Mouse (Mus musculus) naive thymus-derived CD4-positive, alpha-beta T cell, adult 2 months (primary cell): Measurements from ENCODE around the gene Olfr667.
"Not testable (repeated sequence)": the region's sequence is repeated elsewhere in the genome, so short reads cannot be mapped to it uniquely, and the experiment has no call there.

Source experiments
- DNase-seq: peaks from one replicate; pipeline ENCODE4 v3.0.0-alpha.2; 2011; ENCODE audit warnings: low read depth

The Olfr667 gene

DNA sequence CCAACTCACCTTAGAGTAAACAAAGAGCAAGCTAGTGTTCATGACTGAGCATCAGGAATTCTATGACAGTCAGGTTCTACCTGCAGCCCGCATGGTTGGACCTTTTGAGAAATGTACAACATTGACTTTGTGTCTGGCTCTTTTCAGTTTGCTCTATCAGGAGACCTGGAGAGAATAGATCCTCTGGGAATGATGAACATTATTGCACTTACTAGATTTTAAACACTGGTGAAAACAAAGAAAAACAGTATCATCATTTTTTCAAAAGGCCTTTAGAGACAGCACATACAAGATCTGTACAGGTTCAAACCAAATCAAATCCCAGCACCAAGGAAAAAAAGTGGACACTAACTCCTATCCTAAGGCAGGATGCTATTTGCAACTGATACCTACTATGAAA, at the start of gene Olfr667:
Gene Olfr667 (minus strand): TSS at position 101 of the 400 bp plus-strand sequence.
- DNase-seq = no peak

DNA sequence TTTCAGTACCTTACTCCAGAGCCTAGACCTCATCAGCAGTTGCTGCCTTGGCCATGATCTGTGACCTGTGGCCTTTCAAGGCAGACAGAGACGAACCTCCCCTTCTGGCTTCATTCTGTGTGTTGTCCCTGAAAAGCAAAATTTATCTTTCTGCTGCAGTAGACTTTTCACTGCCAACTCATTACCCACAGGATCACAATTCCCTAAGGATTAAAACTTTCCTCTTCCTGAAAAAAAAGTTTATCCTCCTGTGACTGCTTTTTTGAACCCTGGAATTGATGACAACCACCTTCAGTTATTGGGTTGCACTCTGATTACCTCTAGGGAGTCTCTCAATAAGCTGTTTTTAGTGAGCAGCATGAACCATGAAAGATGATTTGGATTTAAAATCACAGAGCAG, 41.2 kb upstream of the Olfr667 start, which contains the start of gene Olfr670:
Gene Olfr670 (minus strand): TSS at position 101 of the 400 bp plus-strand sequence.
- no peak for DNase-seq

DNA sequence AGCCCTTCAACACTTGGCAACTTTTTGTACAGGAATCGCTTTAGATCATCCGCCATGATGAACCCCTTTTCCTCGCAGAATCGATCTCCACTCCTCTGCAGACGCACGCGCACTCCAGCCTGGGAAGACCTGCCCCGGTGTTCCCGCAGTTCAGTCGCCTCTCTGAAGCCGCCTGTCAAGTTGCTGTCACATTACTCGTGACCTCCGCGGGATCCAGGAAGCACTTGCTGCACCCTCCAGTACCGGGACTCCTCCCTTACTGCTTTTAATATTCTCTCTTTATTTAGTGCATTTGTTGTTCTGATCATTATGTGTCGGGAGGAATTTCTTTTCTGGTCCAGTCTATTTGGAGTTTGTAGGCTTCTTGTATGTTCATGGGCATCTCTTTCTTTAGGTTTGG, 29.0 kb upstream of the Olfr667 start:
- DNase-seq = not testable (repeated sequence)

GRCm38 (mm10) chr7:104933940-104934339, 12.7 kb upstream of the Olfr667 start, which contains the start of gene Olfr669:
TSS of gene Olfr669 (plus strand) at chr7:104934240.
- no peak for DNase-seq

DNA sequence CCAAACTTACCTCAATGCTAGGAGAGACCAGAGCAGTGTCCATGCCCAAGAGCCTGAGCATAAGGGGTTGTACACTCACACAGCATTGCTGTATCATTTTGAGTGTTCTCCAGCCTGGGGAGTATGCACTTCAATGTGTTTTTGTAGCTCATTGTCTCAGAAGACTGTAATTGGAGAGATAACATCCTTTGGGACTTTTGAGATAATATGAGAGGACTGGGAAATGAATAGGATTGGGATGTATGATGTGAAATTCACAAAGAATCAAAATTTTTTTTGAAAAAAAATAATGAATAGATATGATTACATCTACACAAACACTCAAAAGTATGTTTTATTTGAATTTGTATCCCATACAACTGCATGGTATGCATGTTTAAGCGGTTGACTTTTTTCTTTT, 6.7 kb upstream of the Olfr667 start, which contains the start of gene Olfr668:
Gene Olfr668 (minus strand): TSS at position 101 of the 400 bp plus-strand sequence.
- DNase-seq = no peak

DNA sequence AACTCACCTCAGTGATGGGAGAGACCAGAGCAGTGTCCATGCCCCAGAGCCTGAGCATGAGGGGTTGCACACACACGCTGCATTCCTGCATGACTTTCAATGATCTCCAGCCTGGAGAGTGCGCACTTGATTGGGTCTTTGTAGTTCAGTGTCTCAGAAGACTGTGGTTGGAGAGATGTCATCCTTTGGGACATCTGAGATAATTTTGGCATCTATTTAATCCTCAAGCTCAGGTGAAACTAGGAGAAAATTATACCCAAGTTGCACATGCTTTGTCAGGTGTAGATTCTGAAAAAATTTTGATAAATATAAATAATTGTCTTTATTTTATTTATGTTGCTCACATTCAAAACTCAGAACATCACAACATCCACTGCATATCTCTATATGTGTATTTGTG, 25.4 kb downstream of the Olfr667 start, which contains the start of gene Olfr666:
Gene Olfr666 (minus strand): TSS at position 101 of the 400 bp plus-strand sequence.
- no peak for DNase-seq

GRCm38 (mm10) chr7:104877731-104878130, 43.6 kb downstream of the Olfr667 start, which contains the start of gene Olfr665:
TSS of gene Olfr665 (plus strand) at chr7:104878031.
- no peak for DNase-seq
